Mouse (Mus musculus) ES-Bruce4 (cell line): ENCODE measurements around the gene Myo1a. TPM values are rescaled to one million over a fixed set of nuclear protein-coding genes. Genes with fewer than 3 reads are reported as not detected.

Source experiments
- H3K27ac ChIP-seq: 2 replicates; pipeline ENCODE4 v1.5.1; 2012; ENCODE audit warnings: low read length, inconsistent platforms; ENCODE audit not compliant: insufficient read depth
- H3K27me3 ChIP-seq: 2 replicates; pipeline ENCODE4 v1.6.1; 2012; ENCODE audit warnings: mild to moderate bottlenecking, low read length, inconsistent platforms; ENCODE audit not compliant: control insufficient read depth, poor library complexity, insufficient read depth, severe bottlenecking
- H3K36me3 ChIP-seq: 2 replicates; pipeline ENCODE4 v1.6.1; 2012; ENCODE audit warnings: inconsistent platforms, mild to moderate bottlenecking, low read length, moderate library complexity; ENCODE audit not compliant: control insufficient read depth, poor library complexity, insufficient read depth, severe bottlenecking
- H3K4me1 ChIP-seq: one replicate; pipeline ENCODE4 v1.8.1; 2011; ENCODE audit warnings: low read length; ENCODE audit not compliant: control insufficient read depth, insufficient read depth
- H3K4me3 ChIP-seq: 2 replicates; pipeline ENCODE4 v1.5.1; 2011; ENCODE audit warnings: low read depth, mild to moderate bottlenecking, low read length
- H3K9ac ChIP-seq: 2 replicates; pipeline ENCODE4 v1.6.1; 2012; ENCODE audit warnings: low read depth, mild to moderate bottlenecking, inconsistent platforms; ENCODE audit not compliant: poor library complexity, severe bottlenecking
- H3K9me3 ChIP-seq: replicated peaks from 2 replicates; pipeline ENCODE4 v1.6.1; 2012; ENCODE audit warnings: mild to moderate bottlenecking, low read length, inconsistent platforms; ENCODE audit not compliant: control insufficient read depth, poor library complexity, insufficient read depth, severe bottlenecking
- CTCF ChIP-seq: IDR thresholded peaks from one replicate; pipeline ENCODE4 v1.8.1; 2011; ENCODE audit warnings: low read depth, low read length
- EP300 ChIP-seq: IDR thresholded peaks from 2 replicates; pipeline ENCODE4 v1.6.1; 2011; ENCODE audit warnings: low read depth, low read length; ENCODE audit not compliant: insufficient read depth
- POLR2A ChIP-seq: IDR thresholded peaks from one replicate; pipeline ENCODE4 v1.8.1; 2011; ENCODE audit warnings: low read length; ENCODE audit not compliant: insufficient read depth
- polyA plus RNA-seq: library from polyadenylated mRNA; stranded (reverse); fragments of >200 nt; gene quantifications from 2 replicates; pipeline ENCODE4 v1.2.4, GENCODE M21; 2011; ENCODE audit warnings: low read depth; ENCODE audit not compliant: missing spikeins, insufficient read depth, insufficient read length

Myo1a gene
- polyA plus RNA-seq, 1 experiment: 0.34 TPM

DNA sequence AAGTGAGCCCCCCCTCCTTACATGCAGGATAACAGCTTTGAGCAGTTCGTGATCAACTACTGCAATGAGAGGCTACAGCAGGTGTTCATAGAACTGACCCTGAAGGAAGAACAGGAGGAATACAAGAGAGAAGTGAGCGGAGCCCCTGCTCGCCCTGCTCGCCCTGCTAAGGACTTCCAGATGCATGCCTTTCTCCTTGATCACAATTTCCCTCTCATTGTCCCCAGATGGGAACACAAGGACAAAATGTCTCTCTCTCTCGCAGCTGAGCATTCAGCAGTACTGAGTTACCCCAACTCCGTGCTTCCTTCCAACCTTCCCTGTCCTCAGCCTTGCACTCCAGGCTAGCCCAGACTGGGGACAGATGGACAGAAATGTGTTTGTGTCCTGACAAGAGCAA, 7.8 kb downstream of the Myo1a start:
- H3K9ac ChIP-seq: no peak overlapping the region
- H3K4me1 ChIP-seq: no peaks in the 10 kb centered on the region
- H3K4me3 ChIP-seq: no peak overlapping the region
- no peaks in the 10 kb centered on the region for H3K9me3 ChIP-seq
- H3K27ac ChIP-seq: no peak overlapping the region
- no peaks in the 10 kb centered on the region for H3K36me3 ChIP-seq
- H3K27me3 ChIP-seq: no peaks in the 10 kb centered on the region
- no peak for TF ChIP-seq POLR2A
- no peak for TF ChIP-seq CTCF
- no peak for TF ChIP-seq EP300

DNA sequence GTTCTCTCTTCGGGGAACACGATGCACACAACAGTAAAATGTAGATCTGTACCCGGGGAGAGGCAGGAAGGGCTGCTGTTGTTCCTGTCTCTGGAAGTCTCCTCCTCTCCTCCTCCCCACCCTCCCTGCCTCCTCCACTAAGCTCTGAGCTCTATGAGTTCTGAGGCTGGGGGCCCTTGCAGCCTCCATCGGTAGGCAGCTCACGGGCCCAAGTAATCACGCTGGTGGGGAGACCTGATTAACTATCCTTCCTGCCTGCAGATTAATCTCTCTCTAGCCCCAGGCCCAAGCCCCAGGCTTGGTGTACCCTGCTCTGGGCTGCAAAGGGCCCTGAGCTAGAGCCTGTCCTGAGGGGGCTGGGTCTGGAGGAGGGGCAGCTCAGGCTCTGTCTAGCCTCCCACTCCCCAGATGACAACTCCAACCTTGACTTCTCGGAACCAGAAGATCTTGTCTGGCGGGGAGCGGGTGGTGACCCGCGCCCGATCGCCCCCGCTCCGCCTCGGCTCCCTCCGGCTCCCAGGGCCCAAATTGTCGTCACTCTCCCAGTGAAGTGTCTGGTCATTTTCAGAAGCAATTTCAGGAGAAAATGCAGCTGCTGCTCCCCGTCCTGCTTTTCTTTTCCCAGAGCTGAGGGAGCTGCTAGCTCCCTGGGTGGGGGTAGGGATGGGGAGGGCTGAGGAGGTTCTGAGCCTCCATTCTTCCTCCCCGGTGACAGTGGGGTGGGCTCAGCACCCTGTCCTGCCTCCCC, 16.9 kb downstream of the Myo1a start:
- Histone ChIP-seq H3K27ac (no peak overlapping the region), H3K4me1 (peaks cover 2% of the 10 kb centered on the region), H3K9ac (no peak overlapping the region), H3K27me3 (no peaks in the 10 kb centered on the region), H3K36me3 (no peaks in the 10 kb centered on the region), H3K4me3 (no peak overlapping the region), H3K9me3 (no peaks in the 10 kb centered on the region)
- TF ChIP-seq CTCF: no peak

DNA sequence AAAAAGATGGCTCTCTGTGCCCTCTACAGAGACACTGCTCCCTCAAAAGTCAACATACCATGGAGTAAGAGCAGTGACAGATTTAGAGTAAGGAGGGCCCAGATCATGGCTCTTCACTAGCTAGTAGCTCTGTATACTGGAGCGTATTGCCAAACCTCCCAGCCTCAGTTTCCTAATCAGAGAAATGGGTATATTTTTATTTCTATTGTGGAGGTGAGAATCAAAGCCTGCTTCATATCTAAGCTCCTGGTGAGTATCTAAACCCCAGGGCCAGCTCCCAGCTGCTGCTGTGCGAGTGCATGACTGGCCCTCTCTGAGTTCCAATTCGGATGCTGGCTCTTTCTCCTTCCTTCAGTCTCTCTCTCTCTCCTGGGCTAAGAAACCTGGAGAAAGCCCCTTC, 19.2 kb downstream of the Myo1a start, which contains the start of gene Tac2:
Gene Tac2, plus strand, starts transcription at position 301 of the 400 bp plus-strand sequence.
- Histone ChIP-seq H3K27me3 (no peaks in the 10 kb centered on the region), H3K9me3 (no peaks in the 10 kb centered on the region), H3K27ac (no peak within 1 kb of the TSS), H3K36me3 (no peaks in the 10 kb centered on the region), H3K9ac (no peak within 1 kb of the TSS), H3K4me3 (no peak within 1 kb of the TSS), H3K4me1 (peaks cover 2% of the 10 kb centered on the region)
- TF ChIP-seq POLR2A (no peak), CTCF (no peak), EP300 (no peak)

DNA sequence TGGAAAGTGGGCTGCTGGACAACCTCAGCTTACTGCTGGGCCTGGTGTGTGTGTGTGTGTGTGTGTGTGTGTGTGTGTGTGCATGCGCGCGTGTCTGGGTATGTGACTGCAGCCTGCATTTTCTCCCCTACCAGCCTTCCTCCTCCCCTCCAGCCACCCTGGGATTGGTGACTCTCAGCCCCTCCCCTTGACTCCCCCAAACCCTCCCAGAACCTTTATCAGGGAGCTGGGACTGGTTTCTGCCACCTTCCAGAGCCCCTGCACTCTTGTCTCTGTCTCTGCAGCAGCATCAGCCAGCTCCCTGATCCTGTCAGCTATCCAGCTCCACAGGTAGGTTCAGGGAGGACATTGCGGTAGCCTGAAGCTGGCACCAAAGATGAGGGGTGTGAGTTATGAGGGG, 20.2 kb downstream of the Myo1a start:
- H3K9ac ChIP-seq: no peak overlapping the region
- peaks cover 2% of the 10 kb centered on the region for H3K4me1 ChIP-seq
- no peak overlapping the region for H3K4me3 ChIP-seq
- H3K27me3 ChIP-seq: no peaks in the 10 kb centered on the region
- no peak overlapping the region for H3K27ac ChIP-seq
- no peaks in the 10 kb centered on the region for H3K36me3 ChIP-seq
- no peak for TF ChIP-seq POLR2A
- TF ChIP-seq CTCF: no peak
- TF ChIP-seq EP300: no peak
- H3K9me3 ChIP-seq: no peaks in the 10 kb centered on the region

DNA sequence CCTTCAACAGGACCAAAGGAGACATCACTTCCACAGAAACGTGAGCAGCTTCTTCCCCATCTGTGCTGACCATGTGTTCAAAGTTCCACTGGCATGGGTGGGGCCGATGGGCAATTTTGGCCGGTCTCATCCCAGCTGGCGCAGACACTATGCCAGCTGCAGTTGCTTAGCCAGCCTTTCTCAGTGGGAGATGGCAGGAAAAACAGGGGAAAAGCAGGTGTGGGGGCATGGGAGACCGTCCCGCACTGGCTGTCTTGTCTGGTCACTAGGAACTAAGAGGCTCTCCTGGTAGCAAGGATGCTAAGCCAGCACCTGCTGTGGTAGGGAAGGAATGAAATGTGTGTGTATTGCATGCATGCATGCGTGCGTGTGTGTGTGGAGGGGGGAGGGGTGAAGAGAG, 23.5 kb downstream of the Myo1a start:
- H3K4me3 ChIP-seq: no peak overlapping the region
- H3K36me3 ChIP-seq: no peaks in the 10 kb centered on the region
- no peaks in the 10 kb centered on the region for H3K27me3 ChIP-seq
- H3K27ac ChIP-seq: no peak overlapping the region
- H3K4me1 ChIP-seq: peaks cover under 1% of the 10 kb centered on the region
- H3K9ac ChIP-seq: no peak overlapping the region
- TF ChIP-seq CTCF (no peak), EP300 (no peak), POLR2A (no peak)
- H3K9me3 ChIP-seq: no peaks in the 10 kb centered on the region

DNA sequence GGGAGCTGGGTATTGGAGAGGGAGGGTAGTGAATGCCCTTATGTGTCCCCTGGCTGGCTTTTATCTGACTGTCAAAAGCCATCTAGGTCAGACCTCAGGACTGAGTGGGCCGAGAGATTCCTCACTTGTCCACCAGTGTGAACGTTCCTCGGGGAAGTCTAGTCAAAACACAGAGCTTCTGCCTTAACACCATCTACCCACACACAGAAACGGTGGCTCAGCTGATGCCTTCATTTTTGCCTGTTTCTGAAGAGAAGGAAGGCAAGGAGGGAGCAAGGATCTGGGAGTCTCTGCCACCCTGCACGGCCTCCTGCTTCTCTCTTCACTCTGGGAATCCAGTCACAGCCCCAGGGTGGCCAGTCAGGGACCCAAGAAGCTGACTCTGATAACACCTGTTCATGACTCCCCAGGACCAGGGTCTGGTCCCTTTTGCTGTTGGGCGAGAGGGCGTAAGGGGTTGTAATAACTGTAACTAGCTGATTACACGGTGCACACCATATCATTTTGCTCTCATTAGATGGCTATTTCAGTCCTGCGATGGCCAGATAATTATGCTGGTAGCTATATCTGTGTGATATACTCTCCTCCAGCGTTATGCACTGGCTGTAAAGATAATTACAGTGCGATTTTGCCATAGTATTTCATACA, 25.4 kb downstream of the Myo1a start:
- Histone ChIP-seq H3K4me1 (peaks cover 7% of the 10 kb centered on the region), H3K36me3 (no peaks in the 10 kb centered on the region), H3K27me3 (no peaks in the 10 kb centered on the region), H3K4me3 (no peak overlapping the region), H3K9me3 (no peaks in the 10 kb centered on the region), H3K27ac (no peak overlapping the region), H3K9ac (no peak overlapping the region)
- TF ChIP-seq CTCF (no peak), EP300 (no peak), POLR2A (no peak)
